Mouse (Mus musculus): ENCODE results near the gene Gtsf1l.

Gene Gtsf1l

GRCm38 (mm10) chr2:163054335-163054840 lies 33.3 kb downstream of the Gtsf1l start, which contains the start of gene Mybl2:
Gene Mybl2 (plus strand): TSS chr2:163054687.
- in situ Hi-C loops (cut with MseI, MboI), result no loop called here

- in situ Hi-C loops (cut with MseI, MboI), result no loop called here
Observed at GRCm38 (mm10) chr2:163052826-163053225, 34.8 kb downstream of the Gtsf1l start.

GRCm38 (mm10) chr2:163052101-163052500 lies 35.6 kb downstream of the Gtsf1l start:
- in situ Hi-C loops (cut with MseI, MboI), result no loop called here

GRCm38 (mm10) chr2:163051691-163052090 lies 36.0 kb downstream of the Gtsf1l start:
- in situ Hi-C loops (cut with MseI, MboI), result no loop called here

GRCm38 (mm10) chr2:163049116-163049515 lies 38.5 kb downstream of the Gtsf1l start:
- in situ Hi-C loops (cut with MseI, MboI), result loop anchor here in 1 of 2 experiments (5.0 kb wide), 1 partner anchor 38 kb away; the partner anchor contains the start of gene Gtsf1l

GRCm38 (mm10) chr2:163048125-163048524 lies 39.5 kb downstream of the Gtsf1l start:
- in situ Hi-C loops (cut with MseI, MboI), result loop anchor here in 1 of 2 experiments (5.0 kb wide), 1 partner anchor 39 kb away; the partner anchor contains the start of gene Gtsf1l

GRCm38 (mm10) chr2:163039940-163040339 lies 47.7 kb downstream of the Gtsf1l start:
- in situ Hi-C loops (cut with MseI, MboI), result no loop called here

All from mouse trophoblast stem cell (cell line).